Mouse (Mus musculus): Measurements from ENCODE around the gene Hint1.

DNA sequence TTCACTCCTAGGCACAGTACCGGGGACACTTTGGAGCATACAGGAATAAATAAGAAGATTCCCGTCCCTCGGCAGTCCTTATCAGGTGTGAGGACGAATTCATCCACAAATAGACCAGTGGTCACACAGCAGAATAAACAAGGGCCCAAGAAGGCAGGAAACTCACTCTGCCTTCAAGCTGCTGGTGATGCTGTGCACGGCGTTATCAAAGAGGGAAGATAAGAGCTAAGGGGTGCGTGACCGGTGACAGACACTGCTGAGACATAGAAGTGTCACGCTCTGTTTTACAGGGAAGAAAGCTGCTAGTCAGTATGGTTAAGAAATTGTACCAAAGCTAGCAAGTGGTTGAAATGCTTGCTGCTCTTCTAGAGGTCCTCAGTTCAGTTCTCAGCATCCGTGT lies 13.7 kb downstream of the Hint1 start:
- TF ChIP-seq EP300 (IDR thresholded peaks at IDR 0.05; ENCODE audit: low read depth) (no peak), CTCF (IDR thresholded peaks at IDR 0.05; ENCODE audit: low read depth) (no peak)
